Mouse (Mus musculus): Measurements from ENCODE around the gene Gltpd2.

Gene Gltpd2

DNA sequence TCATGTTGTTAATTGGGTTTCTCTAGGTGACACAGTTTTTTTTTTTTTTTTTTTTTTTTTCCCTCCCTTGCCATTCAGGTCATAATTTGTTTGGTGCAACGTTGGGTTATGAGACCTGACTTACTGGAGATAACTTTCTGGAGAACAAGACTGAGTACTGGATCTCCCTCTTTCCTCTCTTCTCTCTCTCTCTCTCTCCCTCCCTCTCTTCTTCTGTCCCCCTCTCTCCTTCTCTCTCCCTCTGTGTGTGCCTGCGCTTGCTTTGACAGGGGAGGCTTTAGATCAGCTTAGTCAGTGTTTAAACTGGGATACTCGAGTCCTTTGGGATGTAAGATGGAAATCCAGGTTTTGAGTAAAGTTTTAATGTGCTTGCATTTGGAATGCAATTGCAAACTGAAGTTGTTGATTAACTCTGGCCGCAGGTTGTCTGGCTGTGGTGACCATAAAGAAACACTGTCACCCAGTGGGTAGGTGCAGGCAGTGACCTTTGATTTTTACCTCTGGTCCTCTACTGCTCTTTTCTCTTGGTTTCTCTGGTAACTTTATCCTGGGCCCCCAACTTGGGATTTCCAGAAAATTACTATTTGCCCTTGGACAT is 45.4 kb downstream of the Gltpd2 start:
- DNase-seq = no peak

DNA sequence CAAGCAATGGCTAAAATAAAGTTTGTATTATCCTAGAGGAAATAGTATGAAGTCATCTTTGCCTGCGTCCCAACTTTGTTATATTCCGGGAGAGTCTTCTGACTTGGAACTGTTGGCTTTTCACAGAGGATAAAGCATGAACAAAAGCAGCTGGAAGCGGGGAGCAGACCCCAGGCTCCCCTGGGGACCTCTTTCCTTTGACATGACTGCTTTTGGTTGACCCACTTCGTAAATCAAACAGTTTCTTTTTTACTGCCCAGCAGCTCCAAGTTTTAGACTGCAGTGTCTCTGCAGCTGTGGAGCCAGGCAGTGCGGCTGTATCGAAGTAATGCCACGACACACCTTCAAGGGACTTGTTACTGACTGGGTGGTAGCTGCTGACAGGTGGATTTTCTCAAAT is 47.6 kb downstream of the Gltpd2 start:
- no peak for DNase-seq

All from thymus, adult 18-20 months (tissue).